Mouse (Mus musculus): ENCODE results near the gene Prtn3.
"Not testable (repeated sequence)": the region's sequence is repeated elsewhere in the genome, so short reads cannot be mapped to it uniquely, and the experiment has no call there.

Prtn3 gene

DNA sequence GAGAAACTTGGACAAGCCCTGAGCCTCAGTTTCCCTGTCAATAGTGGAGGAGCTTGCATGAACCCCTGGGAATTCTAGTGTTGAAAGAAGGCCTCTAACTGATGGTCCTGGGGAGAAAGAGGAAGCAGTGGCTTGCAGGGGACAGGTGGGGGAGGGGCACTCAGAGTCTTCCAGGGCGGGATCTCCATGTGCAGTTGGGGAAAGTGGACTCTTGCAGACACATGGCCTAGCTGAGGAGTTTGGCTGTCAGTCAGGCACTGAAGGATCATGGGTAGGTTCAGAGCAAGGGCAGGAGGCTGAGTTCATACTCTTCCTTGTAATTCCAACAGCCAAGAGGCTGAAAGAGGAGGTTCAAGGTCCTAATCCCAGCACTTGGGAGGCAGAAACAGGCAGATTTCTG is 2.9 kb downstream of the Prtn3 start:
- DNase-seq (ENCODE audit: low read depth, low spot score): no peak

DNA sequence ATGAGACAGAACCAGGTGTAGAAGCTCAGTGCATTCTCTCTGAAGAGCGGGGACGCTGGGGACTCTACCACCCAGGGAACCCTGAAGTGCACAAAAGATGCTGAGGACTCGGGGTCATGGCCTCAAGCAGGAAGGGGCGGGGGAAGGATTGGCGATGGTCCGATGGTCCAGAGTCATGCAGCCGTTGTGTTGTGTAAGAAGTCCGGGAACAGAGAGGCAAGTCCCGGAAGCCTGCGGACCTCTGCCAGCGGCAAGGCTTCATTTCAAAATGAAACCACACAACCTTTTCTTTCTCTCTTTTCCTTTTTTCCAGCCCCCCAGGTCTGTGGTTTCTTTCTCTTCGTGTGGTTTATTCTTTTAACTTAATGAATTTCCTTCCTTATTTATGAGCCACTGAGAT is 3.5 kb downstream of the Prtn3 start:
- no peak for DNase-seq (ENCODE audit: low read depth, low spot score)

DNA sequence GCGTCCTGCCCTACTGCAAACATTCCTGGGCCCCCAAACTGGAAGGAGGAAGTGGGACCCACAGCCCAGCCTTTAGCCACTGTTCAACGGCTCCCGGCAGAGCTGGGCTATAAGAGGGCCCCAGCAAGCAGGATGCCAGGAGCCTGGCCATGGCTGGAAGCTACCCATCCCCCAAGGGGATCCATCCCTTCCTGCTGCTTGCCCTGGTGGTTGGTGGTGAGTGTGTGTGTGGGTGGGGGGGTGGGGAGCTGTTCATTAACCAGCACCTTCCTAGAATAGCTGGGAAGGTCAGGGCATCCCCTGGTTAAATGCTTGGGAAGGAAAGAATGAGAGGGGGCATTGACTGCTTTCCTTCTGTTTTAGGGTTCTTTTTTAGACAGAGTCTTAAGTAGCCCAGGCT is 5.3 kb downstream of the Prtn3 start:
- no peak for DNase-seq (ENCODE audit: low read depth, low spot score)

DNA sequence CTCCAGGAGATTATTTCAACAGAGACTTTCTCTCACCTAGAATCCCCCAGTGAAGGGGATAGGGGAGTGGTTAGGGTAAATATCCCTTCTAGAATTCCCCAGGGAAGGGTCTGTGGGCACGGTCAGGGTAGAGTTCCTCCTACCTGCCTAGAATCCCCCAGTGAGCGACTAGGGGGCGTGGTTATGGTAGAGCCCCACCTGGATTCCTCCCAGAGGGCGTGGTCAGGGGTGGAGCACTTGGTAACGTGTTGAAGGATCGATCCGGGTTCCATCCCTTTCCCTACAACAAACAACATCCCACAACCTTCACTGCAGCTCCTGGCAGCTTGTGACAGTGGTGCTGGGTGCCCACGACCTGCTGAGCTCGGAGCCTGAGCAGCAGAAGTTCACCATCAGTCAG is 6.4 kb downstream of the Prtn3 start:
- DNase-seq (ENCODE audit: low read depth, low spot score): no peak

DNA sequence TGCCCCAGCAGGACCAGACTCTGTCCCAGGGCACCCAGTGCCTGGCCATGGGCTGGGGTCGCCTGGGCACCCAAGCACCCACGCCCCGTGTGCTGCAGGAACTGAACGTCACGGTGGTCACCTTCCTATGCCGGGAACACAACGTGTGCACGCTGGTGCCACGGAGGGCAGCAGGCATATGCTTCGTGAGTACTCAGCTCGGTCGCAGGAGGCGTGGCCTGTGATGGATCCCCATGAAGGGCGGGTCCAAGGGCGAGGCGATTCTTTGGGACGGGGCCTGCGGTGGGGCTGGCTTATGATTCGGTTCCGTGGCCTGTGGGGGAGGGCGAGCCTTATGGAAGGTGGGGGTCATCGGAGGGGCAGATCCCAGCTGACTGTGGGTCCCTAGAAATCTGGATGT is 7.7 kb downstream of the Prtn3 start:
- DNase-seq (ENCODE audit: low read depth, low spot score): no peak

GRCm38 (mm10) chr10:79883297-79884084 is 9.2 kb downstream of the Prtn3 start:
- DNase-seq (ENCODE audit: low read depth, low spot score): peak; percentile 62

DNA sequence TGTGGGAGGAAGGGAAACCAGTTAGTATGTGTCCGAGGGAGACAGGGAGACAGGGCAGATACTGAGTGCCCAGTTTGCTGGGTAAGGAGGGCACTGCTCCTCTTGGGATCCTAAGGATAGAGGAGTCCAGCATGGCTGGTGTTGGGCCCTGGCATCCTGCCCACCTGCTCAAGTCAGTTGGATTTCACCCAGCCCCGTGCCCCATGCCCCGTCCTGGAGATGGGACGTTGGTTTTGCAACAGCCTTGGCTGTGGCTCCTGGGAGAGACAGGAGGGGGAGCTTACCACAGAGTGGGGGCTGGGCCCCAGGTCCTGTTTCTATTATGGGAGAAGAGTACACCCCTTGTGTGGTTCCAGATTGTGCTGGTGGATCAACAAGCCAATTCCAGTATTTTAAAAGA is 10.2 kb downstream of the Prtn3 start:
- no peak for DNase-seq (ENCODE audit: low read depth, low spot score)

DNA sequence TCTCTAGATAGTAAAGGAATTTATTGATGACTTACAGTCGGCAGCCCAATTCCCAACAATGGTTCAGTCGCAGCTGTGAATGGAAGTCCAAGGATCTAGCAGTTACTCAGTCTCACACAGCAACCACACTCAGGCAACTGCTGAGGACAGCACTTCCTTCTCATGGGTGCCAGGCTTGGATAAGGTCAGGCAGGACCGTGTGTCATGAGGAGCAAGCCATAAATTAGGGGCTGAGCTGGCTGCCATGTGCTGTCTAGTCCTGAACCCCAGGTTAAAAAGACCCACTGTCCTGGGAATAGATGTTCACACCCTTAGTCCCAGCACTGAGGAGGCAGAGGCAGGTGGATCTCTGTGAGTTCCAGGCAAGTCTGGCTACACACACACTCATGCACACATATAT is 10.7 kb downstream of the Prtn3 start:
- DNase-seq (ENCODE audit: low read depth, low spot score): not testable (repeated sequence)

- DNase-seq (ENCODE audit: low read depth, low spot score): no peak
Measured at GRCm38 (mm10) chr10:79886054-79886453, 11.8 kb downstream of the Prtn3 start, which contains the start of gene Elane. Gene Elane, plus strand, starts transcription at chr10:79886247.

- DNase-seq (ENCODE audit: low read depth, low spot score): no peak
Measured at GRCm38 (mm10) chr10:79886611-79887010, 12.3 kb downstream of the Prtn3 start.

- DNase-seq (ENCODE audit: low read depth, low spot score): no peak
Measured at GRCm38 (mm10) chr10:79889386-79889785, 15.1 kb downstream of the Prtn3 start.

DNA sequence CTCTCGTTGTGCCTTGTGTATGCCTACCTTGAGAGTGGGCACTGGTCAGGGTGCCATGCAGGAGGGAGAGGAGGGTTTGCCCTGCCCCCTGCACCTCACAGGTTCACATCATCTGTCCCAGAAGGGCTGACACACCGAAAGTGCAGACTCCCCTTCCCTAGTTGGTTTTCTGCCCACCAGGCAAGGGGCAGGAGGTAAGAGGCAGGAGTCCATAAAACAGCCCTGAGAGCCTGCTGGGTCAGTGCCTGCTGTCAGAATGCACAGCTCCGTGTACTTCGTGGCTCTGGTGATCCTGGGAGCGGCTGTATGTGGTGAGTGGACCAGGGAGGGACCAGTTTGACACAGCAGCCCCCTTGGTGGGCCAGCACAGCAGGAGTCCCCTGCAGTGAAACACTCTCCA is 16.4 kb downstream of the Prtn3 start, which contains the start of gene Cfd:
Cfd (plus strand) TSS at position 184 of the 400 bp plus-strand sequence.
- DNase-seq (ENCODE audit: low read depth, low spot score): no peak

DNA sequence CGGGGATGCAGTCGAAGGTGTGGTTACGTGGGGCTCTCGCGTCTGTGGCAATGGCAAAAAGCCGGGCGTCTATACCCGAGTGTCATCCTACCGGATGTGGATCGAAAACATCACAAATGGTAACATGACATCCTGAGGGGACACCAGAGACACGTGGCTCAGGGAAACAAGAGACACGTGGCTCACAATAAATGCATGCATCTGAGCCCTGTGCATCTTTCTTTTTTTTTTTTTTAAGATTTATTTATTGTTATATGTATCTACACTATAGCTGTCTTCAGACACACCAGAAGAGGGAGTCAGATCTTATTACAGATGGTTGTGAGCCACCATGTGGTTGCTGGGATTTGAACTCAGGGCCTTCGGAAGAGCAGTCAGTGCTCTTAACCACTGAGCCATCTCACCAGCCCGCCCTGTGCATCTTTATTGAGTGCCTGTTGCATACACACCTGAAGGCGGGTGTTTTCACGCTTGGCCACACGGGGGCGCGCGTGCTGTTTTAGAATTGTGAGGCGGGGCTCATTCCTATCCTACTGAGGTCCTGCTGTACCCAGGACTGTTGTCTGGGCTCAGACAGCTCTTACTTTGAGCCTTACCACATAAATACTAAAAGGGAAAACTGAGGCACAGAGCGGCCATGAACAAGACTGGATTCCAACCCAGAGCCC is 18.3 kb downstream of the Prtn3 start:
- DNase-seq (ENCODE audit: low read depth, low spot score): not testable (repeated sequence)

- no peak for DNase-seq (ENCODE audit: low read depth, low spot score)
Measured at GRCm38 (mm10) chr10:79896306-79896705, 22.0 kb downstream of the Prtn3 start.

DNA sequence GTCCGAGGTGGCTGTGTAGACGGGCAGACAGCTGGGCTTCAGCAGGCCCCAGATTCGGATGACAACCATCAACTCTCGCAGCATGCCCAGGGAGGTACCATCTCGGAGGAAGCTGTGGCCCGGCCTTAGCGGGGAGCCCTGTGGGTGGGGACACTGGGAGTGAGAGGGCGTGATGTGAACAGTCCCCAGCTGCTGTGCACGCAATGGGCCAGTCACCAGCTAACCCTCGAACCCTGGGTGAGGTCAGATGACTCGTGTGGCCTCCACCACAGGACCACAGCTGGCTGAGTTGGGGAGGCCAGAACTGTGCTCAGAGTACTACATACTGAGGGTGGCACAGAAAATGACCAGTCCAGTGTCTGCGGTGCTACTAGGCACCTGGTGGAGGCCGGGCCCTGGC is 22.5 kb downstream of the Prtn3 start:
- no peak for DNase-seq (ENCODE audit: low read depth, low spot score)

- no peak for DNase-seq (ENCODE audit: low read depth, low spot score)
Measured at GRCm38 (mm10) chr10:79897316-79898245, 23.3 kb downstream of the Prtn3 start.

GRCm38 (mm10) chr10:79900951-79901410 is 26.7 kb downstream of the Prtn3 start:
- no peak for DNase-seq (ENCODE audit: low read depth, low spot score)

GRCm38 (mm10) chr10:79906712-79907111 is 32.4 kb downstream of the Prtn3 start:
- no peak for DNase-seq (ENCODE audit: low read depth, low spot score)

- no peak for DNase-seq (ENCODE audit: low read depth, low spot score)
Measured at GRCm38 (mm10) chr10:79907415-79907814, 33.1 kb downstream of the Prtn3 start.

DNA sequence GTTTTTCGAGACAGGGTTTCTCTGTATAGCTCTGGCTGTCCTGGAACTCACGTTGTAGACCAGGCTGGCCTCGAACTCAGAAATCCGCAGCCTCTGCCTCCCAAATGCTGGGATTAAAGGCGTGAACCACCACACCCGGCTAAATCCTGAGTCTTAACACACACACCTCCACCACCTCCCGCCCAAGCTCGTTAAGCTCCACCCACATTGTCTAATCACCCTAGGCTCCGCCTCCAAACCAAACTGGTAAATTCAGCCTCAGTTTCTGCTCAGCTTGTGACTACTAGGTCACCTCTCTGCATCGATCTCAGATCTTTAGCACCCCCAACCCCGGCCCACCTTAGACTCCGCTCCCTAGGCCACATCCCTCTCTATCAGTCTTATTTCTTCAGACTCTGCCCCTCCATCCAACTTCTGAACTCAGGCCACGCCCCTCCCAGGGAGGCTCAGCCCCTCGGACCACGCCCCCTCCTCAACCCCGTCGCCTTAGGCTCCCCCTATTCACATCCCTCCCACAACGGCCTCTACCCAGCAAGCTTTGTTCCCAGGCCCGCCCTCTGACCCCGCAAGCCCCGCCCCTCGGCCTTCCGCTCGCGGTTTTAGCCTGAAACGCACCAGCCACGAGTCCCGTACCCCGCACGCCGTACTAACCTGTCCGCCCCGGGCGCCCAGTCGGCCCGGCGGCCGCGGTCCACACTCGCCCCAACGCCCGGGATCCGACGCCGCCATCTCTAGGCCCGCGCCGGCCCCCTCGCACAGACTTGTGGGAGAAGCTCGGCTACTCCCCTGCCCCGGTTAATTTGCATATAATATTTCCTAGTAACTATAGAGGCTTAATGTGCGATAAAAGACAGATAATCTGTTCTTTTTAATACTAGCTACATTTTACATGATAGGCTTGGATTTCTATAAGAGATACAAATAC is 34.2 kb downstream of the Prtn3 start, which contains the start of gene Med16:
Med16 (minus strand) TSS at position 757 of the 925 bp plus-strand sequence.
- peak; percentile 92 for DNase-seq (ENCODE audit: low read depth, low spot score)

Data from retina, adult 2 months (tissue).